Mouse (Mus musculus) neural tube, embryonic 15.5 days (tissue): Measurements from ENCODE around the gene Ccdc47. TPM values are rescaled to one million over a fixed set of nuclear protein-coding genes. Genes with fewer than 3 reads are reported as not detected.

Source experiments
- ATAC-seq: fragments of 200-750 bp; cut with Nextera tagmentation; 2 replicates; pipeline ENCODE4 v1.8.0; 2017; ENCODE audit warnings: mild to moderate bottlenecking, moderate TSS enrichment, moderate library complexity; ENCODE audit not compliant: low FRiP score
- H3K27ac ChIP-seq: fragments of 300-500 bp; sonication (generic); replicated peaks from 2 replicates; pipeline ENCODE4 v1.5.1; 2015; ENCODE audit warnings: mild to moderate bottlenecking, inconsistent platforms
- H3K27me3 ChIP-seq: fragments of 300-500 bp; sonication (generic); replicated peaks from 2 replicates; pipeline ENCODE4 v1.6.1; 2015; ENCODE audit warnings: inconsistent platforms
- H3K36me3 ChIP-seq: fragments of 300-500 bp; sonication (generic); 2 replicates; pipeline ENCODE4 v1.6.1; 2015; ENCODE audit warnings: inconsistent platforms
- H3K4me1 ChIP-seq: fragments of 300-500 bp; sonication (generic); 2 replicates; pipeline ENCODE4 v1.6.1; 2015; ENCODE audit warnings: inconsistent platforms
- H3K4me2 ChIP-seq: fragments of 300-500 bp; sonication (generic); 2 replicates; pipeline ENCODE4 v1.6.1; 2015; ENCODE audit warnings: inconsistent platforms, mild to moderate bottlenecking, moderate library complexity
- H3K4me3 ChIP-seq: fragments of 300-500 bp; sonication (generic); replicated peaks from 2 replicates; pipeline ENCODE4 v1.5.1; 2015; ENCODE audit warnings: mild to moderate bottlenecking, inconsistent platforms
- H3K9ac ChIP-seq: fragments of 300-500 bp; sonication (generic); replicated peaks from 2 replicates; pipeline ENCODE4 v1.6.1; 2015; ENCODE audit warnings: mild to moderate bottlenecking, inconsistent platforms
- H3K9me3 ChIP-seq: fragments of 300-500 bp; sonication (generic); replicated peaks from 2 replicates; pipeline ENCODE4 v1.6.1; 2016; ENCODE audit warnings: inconsistent platforms
- WGBS: fragments of 180-500 bp; shearing (Covaris S2); methylation state at CpG from one replicate; pipeline ENCODE4 v1.1.7; 2015; ENCODE audit warnings: mixed read lengths; 5-methylcytosine and 5-hydroxymethylcytosine counted together
- polyA plus RNA-seq: library from polyadenylated mRNA; unstranded; fragments of >200 nt; fragmentation: Nextera tagmentation; extraction: Ambion mirVana; gene quantifications from 2 replicates; pipeline ENCODE4 v1.2.1, GENCODE M21; 2015

Ccdc47 gene
- polyA plus RNA-seq, 1 experiment from 2014 or later, result 98.3 TPM

DNA sequence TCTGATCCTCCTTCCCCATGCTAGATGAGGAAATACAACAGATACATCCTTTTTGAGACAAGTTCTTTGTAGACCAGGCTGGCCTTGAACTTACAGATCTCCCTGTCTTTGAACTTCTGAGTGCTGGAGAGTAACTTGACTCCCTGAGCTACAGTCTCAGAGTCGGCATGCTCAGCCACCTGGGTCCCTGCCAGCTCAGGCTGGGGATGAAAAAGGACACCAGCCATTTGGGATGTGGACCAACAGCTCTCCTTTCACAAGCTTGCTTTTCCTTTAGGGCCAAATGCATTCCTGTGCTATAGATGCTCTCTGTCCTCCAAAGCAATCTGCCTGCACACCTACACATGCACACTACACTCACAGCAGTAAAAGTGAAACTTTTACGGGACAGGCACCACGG is 41.1 kb downstream of the Ccdc47 start:
- Histone ChIP-seq H3K9me3 (no peaks in the 10 kb centered on the region), H3K4me2 (no peak overlapping the region), H3K27ac (no peak overlapping the region), H3K27me3 (no peaks in the 10 kb centered on the region), H3K4me1 (no peaks in the 10 kb centered on the region), H3K4me3 (no peak overlapping the region), H3K9ac (no peak overlapping the region), H3K36me3 (peaks cover 15% of the 10 kb centered on the region)
- no peak for ATAC-seq
- WGBS, result 61% methylated on average over 3 of the region's 3 CpGs

DNA sequence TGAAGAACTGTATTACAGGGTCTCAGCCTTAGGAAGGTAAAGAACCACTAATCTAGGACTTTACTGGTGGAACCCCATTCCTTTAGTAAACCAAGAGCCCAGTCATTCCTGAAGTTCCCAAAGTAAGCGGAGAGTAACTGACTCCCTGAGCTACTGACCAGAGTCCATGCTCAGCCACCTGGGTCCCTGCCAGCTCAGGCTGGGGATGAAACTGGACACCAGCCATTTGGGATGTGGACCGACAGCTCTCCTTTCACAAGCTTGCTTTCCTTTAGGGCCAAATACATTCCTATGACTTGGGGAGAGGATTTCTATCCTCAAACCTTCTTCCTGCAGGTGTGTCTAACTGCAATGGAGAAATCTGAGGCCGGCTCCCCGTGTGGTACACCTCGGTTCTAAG is 41.8 kb downstream of the Ccdc47 start:
- no peaks in the 10 kb centered on the region for H3K9me3 ChIP-seq
- WGBS, result 85% methylated on average over 5 of the region's 5 CpGs
- H3K4me2 ChIP-seq, result no peak overlapping the region
- H3K4me1 ChIP-seq, result no peaks in the 10 kb centered on the region
- ATAC-seq, result no peak
- H3K27me3 ChIP-seq, result no peaks in the 10 kb centered on the region
- H3K9ac ChIP-seq, result no peak overlapping the region
- H3K27ac ChIP-seq, result no peak overlapping the region
- no peak overlapping the region for H3K4me3 ChIP-seq
- peaks cover 19% of the 10 kb centered on the region for H3K36me3 ChIP-seq

DNA sequence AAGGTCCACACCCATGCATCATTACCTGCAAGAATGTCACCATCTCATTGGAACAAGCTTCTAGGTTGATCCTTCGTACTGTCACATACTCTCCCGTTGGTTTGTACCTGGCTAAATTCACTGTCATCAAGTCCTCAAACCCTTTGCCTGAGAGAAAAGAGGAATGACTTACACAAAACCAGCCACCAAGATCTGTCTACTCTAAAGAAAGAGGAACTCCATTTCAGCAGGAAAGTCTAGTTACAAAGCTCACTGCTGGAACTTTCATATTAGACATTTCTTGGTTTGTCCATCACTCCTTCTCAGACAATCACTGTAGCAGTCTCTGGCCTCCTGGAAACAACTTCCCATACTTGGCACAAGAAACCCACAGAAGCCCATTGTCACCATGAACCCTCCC is 42.9 kb downstream of the Ccdc47 start:
- H3K4me1 ChIP-seq, result no peaks in the 10 kb centered on the region
- H3K9me3 ChIP-seq, result no peaks in the 10 kb centered on the region
- H3K27ac ChIP-seq, result no peak overlapping the region
- 96% methylated on average over 2 of the region's 2 CpGs for WGBS
- no peak overlapping the region for H3K4me3 ChIP-seq
- H3K36me3 ChIP-seq, result peaks cover 20% of the 10 kb centered on the region
- no peak overlapping the region for H3K9ac ChIP-seq
- H3K27me3 ChIP-seq, result no peaks in the 10 kb centered on the region
- no peak overlapping the region for H3K4me2 ChIP-seq
- ATAC-seq, result no peak

DNA sequence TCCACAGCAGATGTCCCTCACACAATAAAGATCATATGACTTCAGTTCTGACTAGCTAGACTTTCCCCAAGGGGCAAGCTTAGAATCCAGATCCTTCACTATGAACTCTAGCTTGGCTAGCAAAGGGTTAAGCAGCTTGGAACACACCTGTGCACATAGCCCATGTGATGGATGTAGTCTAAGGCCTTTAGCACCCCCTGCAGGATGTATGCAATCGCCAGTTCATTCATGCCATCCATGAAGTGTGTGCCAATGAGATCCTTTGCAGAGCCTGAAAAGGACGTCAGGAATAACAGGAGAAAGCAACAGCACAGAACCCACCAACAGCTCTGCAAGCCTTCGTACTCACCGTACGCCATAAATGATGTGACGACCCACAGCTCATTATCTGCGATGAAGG is 45.3 kb downstream of the Ccdc47 start:
- 82% methylated on average over 7 of the region's 7 CpGs for WGBS
- Histone ChIP-seq H3K27ac (no peak overlapping the region), H3K9ac (no peak overlapping the region), H3K4me1 (no peaks in the 10 kb centered on the region), H3K9me3 (no peaks in the 10 kb centered on the region), H3K36me3 (peaks cover 39% of the 10 kb centered on the region), H3K4me3 (no peak overlapping the region), H3K4me2 (no peak overlapping the region), H3K27me3 (no peaks in the 10 kb centered on the region)
- no peak for ATAC-seq

DNA sequence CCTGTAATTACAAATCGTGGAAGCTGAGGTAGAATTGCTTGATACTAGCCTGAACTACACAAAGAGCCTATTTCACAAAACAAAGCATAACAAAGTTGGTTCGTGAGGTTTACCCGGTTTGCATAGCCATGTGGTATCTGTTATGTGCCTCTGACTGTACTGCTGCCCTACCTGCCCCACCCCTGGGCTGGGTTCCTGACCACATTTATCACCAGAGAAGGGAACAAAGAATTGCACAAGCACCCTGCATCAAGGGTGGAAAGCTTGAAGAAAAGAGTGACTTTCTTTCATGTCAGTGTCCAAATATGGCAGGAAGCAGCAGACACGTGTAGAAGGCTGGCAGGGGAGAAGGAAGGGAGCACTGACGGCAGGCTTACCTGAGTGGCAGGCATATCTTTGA is 48.7 kb downstream of the Ccdc47 start:
- Histone ChIP-seq H3K27ac (no peak overlapping the region), H3K9me3 (no peaks in the 10 kb centered on the region), H3K36me3 (peaks cover 54% of the 10 kb centered on the region), H3K27me3 (no peaks in the 10 kb centered on the region), H3K4me3 (no peak overlapping the region), H3K4me2 (no peak overlapping the region), H3K4me1 (no peaks in the 10 kb centered on the region), H3K9ac (no peak overlapping the region)
- no peak for ATAC-seq
- 91% methylated on average over 5 of the region's 5 CpGs for WGBS

DNA sequence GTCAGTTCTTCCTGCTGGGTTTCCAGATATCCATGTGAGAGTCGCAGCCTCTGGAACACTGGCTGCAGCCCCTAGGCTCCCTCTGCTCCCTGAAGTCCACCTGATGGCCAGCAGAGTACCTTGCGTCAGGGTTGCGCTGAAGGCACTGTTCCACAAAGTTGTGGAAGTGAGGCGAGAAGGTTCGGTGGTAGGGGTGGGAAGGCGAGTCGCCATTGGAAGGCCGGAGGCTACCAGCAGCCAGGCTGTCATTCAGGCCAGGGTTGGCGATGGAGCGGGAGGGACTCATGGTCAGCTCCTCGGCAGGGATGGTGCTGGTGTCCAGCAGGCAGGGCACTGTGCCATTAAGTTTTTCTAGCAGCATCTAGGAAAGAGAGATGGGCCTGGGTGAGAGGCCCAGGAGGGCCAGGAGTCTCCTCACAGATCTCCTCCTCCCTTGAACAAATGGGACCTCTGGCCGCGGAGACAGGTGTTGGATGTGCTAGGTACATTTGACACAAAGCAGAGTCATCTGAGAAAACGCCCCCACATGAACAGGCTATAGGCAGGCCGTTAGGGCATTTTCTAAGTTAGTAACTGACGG is 51.5 kb downstream of the Ccdc47 start:
- WGBS, result 94% methylated on average over 16 of the region's 16 CpGs
- Histone ChIP-seq H3K9ac (no peak overlapping the region), H3K36me3 (peaks cover 41% of the 10 kb centered on the region), H3K4me1 (peaks cover 17% of the 10 kb centered on the region), H3K27ac (no peak overlapping the region), H3K27me3 (no peaks in the 10 kb centered on the region), H3K4me2 (no peak overlapping the region), H3K9me3 (no peaks in the 10 kb centered on the region), H3K4me3 (no peak overlapping the region)
- ATAC-seq, result no peak

DNA sequence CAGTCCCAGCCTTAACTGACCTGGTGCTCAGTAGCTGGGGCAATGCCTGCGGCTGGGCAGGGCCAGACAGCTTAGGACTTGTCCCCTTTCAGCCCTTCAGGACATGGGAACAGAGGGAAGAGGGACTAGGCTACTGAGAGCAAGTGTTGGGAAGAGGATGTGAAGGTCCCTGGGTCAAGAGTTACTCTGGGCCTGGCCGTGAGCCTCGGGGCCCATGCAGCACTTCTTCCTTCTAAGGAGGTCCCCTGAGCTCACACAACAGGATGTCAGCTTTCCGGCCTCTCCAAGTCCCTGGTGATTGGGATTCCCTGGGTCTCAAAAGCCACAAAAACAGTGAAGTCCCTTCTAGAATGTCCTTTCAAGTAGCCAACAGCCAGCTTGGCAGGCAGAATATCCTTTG is 52.6 kb downstream of the Ccdc47 start:
- H3K4me3 ChIP-seq, result no peak overlapping the region
- no peaks in the 10 kb centered on the region for H3K27me3 ChIP-seq
- peaks cover 26% of the 10 kb centered on the region for H3K4me1 ChIP-seq
- H3K9me3 ChIP-seq, result no peaks in the 10 kb centered on the region
- no peak overlapping the region for H3K27ac ChIP-seq
- 88% methylated on average over 4 of the region's 4 CpGs for WGBS
- no peak overlapping the region for H3K9ac ChIP-seq
- H3K4me2 ChIP-seq, result no peak overlapping the region
- ATAC-seq, result no peak
- H3K36me3 ChIP-seq, result peaks cover 41% of the 10 kb centered on the region

DNA sequence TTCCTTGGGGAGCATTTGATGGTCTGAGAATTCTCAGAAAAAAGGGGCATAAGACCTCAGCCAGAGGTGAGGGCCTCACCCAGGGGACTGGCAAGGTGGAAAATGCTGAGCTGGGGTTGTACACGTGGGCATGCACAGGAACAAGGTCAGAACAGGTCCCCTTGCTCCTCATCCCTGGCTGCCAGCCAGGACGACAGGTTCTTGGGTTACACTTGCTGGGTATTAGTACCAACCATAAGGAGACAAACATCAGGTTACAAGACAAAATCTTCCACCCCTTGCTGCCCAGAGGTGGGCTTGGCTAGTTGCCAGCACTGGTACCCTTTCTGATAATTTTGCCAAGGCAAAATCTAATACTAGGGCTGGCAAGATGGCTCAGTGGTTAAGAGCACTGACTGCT is 53.9 kb downstream of the Ccdc47 start:
- H3K36me3 ChIP-seq, result peaks cover 36% of the 10 kb centered on the region
- no peak for ATAC-seq

DNA sequence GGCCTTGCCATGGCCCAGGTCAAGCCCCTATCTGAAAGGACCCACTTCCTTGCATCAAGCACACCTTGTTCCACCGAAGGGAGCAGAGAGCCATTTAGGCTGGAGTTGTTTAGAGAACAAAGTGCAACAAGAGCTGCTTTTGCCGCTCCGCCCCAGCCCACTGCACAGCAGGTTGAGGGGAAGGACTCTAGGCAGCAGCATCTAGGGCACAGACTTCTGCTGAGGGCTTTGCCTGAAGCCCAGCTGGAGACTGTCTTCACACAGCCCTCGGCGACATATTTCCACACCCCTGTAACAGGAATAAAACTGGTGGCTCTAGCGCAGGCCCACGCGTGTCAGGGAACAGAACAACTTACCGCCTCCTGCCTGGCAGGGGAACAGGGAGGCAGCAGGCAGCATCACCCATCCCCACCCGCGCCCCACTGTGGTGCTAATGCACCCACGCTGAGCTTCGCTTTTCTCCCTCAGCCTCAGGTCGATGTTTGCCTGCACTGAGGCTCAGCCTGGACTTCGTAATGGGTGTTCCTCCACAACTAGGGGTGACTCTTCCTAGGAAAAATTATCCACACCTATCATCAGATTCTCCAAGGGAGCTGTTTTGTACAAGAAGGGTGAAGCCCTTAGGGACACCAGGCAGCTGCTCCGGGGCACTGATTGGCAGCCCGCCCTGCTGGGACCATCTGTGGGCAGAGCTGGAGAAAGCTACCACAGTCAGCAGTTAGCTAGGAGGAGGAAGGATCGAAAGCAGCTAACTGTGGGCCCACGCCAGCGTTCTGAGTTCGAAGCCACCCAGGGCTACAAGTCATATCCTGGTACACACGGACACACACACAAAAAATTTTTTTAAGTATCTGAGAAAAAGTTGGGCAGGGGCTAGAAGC is 55.1 kb downstream of the Ccdc47 start, which contains the start of the genes Gm10840 and Limd2:
Gm10840 (plus strand) TSS at position 10 of the 881 bp plus-strand sequence.
Limd2 (minus strand) TSS at position 20 of the 881 bp plus-strand sequence.
- Histone ChIP-seq H3K36me3 (peaks cover 38% of the 10 kb centered on the region), H3K9me3 (no peaks in the 10 kb centered on the region), H3K4me2 (peak within 1 kb of the TSS; percentile 89), H3K27ac (peak within 1 kb of the TSS; percentile 98), H3K27me3 (no peaks in the 10 kb centered on the region), H3K4me1 (peaks cover 41% of the 10 kb centered on the region), H3K9ac (peak within 1 kb of the TSS; percentile 89), H3K4me3 (peak within 1 kb of the TSS; percentile 77)
- 22% methylated on average over 22 of the region's 22 CpGs for WGBS
- peak; percentile 27; the same call in 1 of the 2 replicates for ATAC-seq

More for the DNA sequence above, 53.9 kb downstream of the Ccdc47 start:
- Histone ChIP-seq H3K9me3 (no peaks in the 10 kb centered on the region), H3K4me2 (no peak overlapping the region), H3K4me3 (no peak overlapping the region), H3K27ac (no peak overlapping the region), H3K27me3 (no peaks in the 10 kb centered on the region), H3K4me1 (peaks cover 35% of the 10 kb centered on the region), H3K9ac (no peak overlapping the region)
- whole genome bisulfite sequencing, result 90% methylated on average over 2 of the region's 2 CpGs

DNA sequence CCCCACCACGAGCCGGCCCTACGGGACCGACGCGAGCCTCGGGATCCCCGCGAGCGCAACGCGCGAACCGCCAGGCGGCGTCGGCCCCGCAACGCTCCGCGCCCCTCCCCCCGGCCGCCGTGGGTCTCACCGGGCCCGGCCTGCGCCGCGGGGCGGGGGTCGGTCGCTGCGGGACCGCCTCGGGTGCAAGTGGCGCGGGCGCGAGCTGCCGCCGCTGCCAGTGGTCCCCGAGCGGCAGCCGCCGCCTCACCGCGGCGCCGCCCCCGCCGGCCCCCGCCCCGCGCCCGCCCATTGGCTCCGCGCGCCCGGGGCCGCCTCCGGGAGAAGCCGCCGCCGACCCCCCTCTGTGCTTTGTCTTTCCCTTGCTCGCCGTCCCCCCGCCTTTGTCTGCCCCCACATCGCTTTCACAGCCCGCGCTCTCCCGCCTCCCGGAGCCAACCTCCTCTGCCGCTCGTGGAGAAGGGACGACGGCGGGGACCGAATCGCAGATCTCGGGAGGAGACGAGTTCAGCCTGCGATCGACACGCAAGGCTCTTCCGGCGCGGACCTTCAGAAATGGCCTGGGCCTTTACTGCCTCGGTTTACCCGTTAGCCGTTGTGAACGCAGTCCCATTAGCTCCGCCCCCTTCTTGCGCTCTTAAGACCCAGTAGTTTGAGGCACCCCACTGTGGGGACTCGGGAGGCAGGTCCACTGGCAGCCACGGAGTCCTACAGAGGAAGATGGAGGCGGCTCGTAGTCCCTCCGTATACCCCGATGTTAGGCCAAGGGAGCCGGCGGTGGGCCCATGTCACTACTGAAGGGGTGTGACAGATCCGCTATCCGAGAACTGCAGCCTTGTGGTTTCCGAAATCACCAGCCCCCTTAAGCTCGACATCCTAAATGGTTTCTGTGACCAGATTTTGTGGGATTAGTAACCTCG is 56.0 kb downstream of the Ccdc47 start:
- H3K36me3 ChIP-seq, result peaks cover 38% of the 10 kb centered on the region
- H3K27ac ChIP-seq, result peak overlapping the region; percentile 98
- H3K9me3 ChIP-seq, result no peaks in the 10 kb centered on the region
- peak overlapping the region; percentile 89 for H3K9ac ChIP-seq
- peak overlapping the region; percentile 89 for H3K4me2 ChIP-seq
- WGBS, result under 1% methylated on average over 66 of the region's 106 CpGs
- ATAC-seq, result peak; percentile 83
- no peaks in the 10 kb centered on the region for H3K27me3 ChIP-seq
- H3K4me3 ChIP-seq, result peak overlapping the region; percentile 77
- peaks cover 43% of the 10 kb centered on the region for H3K4me1 ChIP-seq

DNA sequence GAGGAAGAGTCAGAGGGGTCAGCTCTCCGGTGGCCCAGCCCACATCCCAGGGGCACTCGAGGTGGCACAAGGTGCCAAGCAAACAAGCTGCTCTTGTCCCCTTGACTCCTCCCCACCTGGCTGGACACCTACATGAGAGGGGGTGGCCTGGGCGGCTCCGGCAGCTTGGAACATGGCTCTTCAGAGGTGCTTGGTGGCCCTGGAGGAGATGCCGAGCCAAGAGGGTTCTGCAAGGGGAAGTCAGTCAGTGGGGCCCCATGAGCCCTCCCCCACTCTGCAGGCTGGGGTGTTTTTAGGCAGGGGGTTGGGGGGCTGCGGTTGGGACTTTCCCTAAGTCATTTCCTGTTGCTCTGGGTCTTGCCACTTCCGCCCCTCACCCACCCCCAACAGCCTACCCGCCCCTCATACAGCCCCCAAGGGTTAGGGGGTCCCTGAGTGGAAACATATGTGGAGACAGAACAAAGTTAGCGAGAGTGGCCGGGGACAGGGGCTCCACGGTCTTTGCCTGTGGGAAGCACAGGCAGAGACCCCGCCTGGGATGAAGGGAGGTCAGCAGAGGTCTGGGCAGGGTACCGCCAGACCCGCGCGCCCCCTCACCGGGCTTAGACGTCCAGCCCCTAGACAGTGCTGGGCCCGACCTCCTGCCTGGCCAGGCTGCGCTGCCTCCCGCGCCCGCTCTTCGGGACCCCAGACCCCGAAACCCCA is 56.8 kb downstream of the Ccdc47 start:
- peak overlapping the region; percentile 98 for H3K27ac ChIP-seq
- peak overlapping the region; percentile 89 for H3K4me2 ChIP-seq
- peaks cover 37% of the 10 kb centered on the region for H3K36me3 ChIP-seq
- peak overlapping the region; percentile 89 for H3K9ac ChIP-seq
- ATAC-seq, result peak; percentile 52
- H3K4me3 ChIP-seq, result peak overlapping the region; percentile 77
- no peaks in the 10 kb centered on the region for H3K9me3 ChIP-seq
- H3K27me3 ChIP-seq, result no peaks in the 10 kb centered on the region
- 2% methylated on average over 18 of the region's 25 CpGs for WGBS
- peaks cover 45% of the 10 kb centered on the region for H3K4me1 ChIP-seq
